Mouse (Mus musculus) embryo, embryonic 11.5 days (tissue): ENCODE data around the gene Nup98.

Experiments used
- DNase-seq: peaks from one replicate; pipeline ENCODE4 v3.0.0-alpha.2; 2012; ENCODE audit warnings: low read depth, low spot score

Nup98 gene

DNA sequence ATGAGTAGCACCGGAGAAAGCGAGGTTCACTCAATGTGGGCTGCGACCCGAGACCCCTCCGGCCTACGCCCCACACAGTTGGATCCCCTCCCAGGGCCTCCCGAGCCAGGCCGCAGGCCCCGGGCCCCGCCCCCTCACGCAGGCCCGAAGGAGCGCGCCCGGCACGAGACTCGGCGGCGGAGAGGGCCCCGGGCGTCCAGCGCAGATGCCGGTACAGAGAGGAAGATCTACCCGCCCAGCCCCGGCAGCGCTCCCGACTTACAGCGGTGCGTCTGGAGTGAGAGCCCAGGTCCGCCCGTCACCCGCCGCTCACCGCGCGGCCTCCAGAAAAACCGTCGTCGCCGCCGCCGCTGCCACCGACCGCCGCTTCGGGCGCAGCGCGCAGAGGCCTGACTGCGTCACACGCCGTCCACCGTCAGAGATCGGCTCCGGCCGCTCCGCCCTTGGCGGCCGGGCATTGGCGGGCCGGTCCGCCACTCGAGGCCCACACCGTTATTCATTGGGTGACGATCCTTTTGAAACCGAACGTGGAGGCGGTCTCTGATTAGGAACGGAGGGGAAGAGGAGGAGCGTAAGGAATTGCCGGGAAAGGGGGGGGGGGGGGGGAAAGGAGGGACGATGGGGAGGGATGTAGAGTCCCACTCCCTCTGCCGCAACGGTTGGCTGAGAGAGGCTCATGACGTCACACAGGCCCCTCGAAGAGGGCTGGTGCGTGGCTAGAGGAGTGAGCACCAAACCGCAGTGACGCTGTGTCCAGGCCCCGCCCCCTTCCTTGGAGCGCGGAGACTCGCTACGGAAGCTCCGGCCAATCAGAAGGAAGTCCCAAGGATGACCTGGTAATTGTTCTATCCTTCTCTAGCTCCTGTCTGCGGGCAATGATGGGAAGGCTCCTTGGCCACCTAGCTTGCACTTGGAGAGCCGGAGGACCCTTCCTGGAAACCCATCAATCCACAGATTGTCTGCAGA lies at the start of gene Nup98, which contains the start of gene Pgap2:
TSS of gene Nup98 (minus strand) at position 421 of the 966 bp plus-strand sequence.
TSS of gene Pgap2 (plus strand) at position 453 of the 966 bp plus-strand sequence.
- peak; percentile 99 for DNase-seq

DNA sequence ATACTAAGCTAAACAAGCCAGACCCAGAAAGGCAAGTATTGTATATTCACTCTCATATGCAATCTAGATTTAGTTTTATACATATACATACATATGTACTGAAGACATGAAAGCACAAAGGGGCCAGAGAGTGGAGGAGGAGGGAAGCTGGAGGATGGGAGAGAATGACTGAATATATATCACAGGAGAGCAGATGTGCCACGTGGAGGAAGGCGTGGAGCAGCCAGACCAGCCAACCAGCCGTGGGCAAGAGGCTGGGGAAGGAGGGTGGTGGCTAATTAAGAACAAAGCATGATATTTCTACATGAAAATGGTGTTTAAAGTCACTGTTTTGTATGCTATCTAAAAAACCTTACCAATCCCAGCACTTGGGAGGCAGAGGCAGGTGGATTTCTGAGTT lies 48.8 kb upstream of the Nup98 start:
- DNase-seq: no peak

DNA sequence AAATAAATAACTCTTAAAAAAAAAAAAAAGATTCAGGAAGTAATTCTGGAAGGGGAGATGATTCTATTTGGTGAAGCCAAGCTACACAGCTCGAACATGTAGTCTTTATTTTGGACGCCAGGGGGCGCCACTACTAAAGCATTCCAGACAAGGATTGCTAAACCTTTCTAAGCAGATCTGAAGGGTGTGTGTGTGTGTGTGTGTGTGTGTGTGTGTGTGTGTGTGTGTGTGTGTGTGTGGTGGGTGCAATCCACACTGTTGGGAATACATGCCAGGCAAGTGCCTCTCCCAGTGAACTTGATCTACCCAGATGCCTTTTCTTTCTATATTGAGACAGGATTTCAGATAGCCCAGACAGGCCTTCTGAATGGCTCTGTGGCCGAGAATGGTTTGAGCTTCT lies 48.2 kb upstream of the Nup98 start:
- peak; percentile 50 for DNase-seq

DNA sequence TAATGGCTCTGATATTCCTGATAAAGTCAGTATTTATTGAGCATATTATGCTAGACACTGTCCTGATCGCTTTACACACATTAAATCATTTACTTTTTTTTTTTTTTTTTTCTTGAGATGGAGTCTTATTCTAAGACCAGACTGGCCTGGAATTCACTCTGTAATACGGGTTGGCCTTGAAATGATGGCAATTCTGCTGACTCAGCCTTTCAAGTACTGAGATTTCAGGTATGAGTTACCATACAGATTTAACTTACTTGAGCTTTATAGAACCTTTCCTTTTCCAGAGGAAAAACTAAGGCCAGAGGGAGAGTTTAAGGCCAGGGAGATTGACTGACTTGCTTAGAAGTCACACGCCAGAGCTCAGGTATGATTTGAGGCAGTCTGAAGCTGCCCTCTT lies 46.7 kb upstream of the Nup98 start:
- no peak for DNase-seq

DNA sequence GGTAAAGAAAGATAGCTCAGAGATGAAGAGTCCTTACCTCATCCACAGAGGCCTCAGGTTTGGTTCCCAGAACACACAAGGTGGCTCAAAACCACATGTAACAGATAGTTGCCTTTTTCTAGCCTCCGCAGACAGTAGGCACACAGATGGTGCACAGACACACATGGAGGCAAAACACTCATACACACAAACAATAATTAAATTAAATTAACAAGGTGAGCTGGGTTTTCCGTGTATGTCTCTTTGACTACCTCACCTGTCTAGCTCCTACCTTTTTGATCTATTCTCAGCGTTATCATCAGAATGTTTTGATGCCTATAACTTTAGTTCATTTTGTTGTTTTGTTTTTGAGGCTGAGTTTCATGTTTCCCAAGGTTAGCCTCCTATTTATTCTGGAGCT lies 46.0 kb upstream of the Nup98 start, which contains the start of gene Rhog:
TSS of gene Rhog (minus strand) at position 101 of the 400 bp plus-strand sequence.
- no peak for DNase-seq

DNA sequence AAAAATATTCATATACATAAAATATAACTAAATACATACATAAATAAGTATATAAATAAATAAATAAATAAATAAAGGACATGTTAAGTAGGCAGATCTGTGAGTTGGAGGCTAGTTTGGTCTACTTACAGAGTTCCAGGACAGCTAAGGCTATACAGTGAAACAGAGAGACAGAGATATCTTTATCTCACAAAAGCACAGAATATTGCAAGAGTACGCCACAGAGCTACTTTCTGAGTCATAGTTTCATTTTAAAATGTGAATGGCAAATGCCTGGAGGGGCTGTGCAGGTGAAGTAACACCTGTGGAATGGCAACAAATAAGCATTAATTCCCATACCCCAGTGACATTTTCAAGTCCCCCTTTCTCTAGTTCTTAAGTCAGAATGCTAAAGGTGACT lies 43.7 kb upstream of the Nup98 start:
- DNase-seq: no peak

DNA sequence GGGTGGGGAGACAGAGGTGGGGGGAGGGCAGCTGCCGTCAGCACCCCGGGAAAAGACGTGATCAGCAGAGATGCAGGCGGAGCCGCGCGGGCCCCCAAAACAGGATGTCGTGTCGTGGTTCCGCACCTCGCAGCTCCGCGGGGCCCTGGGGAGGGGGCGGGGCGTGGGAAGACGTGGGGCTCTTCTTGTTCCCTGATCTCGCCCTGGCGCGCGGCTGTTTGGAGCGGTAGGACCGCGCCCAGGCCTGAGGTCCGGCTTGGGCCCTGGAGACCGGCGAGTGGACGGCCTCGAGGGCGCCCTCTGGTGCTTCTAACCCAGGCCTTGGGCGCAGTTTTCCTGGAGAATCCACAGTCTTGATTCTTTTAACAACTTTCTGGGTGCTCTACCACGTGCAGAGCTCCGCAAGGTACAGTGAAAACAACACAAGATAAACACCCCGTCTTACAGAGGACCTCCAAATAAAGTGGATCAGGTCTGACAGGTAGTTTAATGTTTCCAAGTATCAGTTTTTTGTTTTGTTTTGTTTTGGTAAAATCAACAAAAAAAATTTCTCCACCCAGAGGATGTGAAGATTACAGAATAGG lies 40.7 kb upstream of the Nup98 start:
- DNase-seq: peak; percentile 77

DNA sequence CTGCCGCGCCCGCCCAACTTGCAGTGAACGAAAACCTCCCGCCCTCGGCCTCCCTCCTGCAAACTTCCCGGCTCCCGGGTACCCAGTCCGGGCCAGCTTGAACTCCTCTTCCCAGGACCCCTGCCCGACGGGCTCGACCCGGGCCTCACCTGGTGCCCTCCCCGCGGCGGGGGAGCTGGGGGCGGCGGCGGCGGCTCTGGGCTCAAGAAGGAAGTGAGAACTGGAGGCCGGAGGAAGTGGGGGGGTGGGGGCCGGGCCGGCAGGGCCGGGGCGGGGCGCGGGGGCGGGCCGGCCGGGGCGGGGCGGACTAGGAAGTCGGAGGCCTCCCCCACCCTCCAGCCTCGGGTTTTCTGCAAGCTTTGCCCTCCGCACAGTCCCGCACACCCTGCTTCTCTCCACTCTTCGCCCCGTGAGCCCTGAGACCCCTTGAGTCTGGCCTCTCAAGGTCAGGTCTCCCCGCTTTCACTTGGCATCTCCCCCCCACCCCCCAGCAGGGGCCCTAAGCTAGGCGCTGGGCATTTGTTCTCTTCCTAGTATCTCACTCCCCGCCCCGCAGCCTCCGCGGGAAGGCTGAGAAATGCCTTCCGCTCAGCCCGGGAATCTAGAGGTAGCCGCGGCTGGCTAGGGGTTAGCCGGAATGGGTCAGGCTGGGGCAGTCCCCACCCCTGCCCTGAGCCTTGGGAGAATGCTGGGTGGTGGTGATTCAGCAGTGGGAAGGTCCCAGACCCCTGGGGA lies 40.1 kb upstream of the Nup98 start:
- DNase-seq: peak; percentile 59

DNA sequence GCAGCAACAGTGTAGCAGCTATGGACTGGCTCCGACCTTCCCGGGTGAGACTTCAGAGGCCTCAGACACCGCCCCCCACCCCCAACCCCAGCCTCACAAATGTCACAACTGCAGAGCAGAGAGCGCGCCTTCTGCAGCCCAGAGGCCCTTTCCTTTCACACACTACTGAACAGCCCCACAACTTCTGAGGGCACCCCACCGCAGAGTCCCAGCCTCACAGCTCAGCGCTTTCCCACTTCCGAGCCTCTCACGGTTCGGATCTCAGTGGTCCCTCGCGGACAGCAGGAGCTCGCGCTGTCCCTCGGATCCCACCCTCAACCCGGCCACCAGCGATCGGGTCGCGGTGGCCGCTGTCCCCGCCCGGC lies 39.5 kb upstream of the Nup98 start:
- peak; percentile 41 for DNase-seq

DNA sequence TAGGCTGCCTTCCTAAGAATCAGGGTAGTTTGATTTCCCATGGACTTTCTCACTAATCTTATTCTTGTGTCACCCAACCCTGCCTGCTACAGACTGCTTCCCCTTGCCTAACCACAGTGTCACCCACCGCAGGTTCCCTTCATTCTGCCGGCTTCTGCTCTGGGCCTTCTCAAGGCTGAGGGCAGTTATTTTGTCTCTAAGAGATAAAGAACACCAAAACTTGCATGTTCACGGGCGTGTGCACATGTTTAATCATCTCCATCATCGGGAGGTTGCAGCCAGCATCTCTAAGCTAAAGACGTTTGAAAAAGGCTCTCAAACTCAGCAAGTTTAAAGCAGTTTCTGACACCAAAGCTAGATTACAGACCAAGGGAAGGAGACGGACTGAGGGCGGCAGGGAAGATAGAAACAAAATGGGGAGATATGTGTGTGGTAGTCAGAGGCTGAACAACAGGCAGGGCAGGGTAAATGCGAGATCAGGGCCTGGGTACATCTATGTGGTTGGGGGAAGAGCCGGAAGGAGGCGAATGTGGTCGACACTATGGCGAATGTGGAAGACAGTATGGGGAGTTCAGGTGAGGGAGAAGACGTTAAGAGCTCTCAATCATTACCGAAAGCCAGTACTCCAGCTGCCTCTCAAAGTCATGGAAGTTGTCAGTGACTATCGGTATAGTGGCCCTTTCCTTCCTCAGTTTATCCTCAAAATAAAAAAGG lies 38.9 kb upstream of the Nup98 start:
- no peak for DNase-seq

DNA sequence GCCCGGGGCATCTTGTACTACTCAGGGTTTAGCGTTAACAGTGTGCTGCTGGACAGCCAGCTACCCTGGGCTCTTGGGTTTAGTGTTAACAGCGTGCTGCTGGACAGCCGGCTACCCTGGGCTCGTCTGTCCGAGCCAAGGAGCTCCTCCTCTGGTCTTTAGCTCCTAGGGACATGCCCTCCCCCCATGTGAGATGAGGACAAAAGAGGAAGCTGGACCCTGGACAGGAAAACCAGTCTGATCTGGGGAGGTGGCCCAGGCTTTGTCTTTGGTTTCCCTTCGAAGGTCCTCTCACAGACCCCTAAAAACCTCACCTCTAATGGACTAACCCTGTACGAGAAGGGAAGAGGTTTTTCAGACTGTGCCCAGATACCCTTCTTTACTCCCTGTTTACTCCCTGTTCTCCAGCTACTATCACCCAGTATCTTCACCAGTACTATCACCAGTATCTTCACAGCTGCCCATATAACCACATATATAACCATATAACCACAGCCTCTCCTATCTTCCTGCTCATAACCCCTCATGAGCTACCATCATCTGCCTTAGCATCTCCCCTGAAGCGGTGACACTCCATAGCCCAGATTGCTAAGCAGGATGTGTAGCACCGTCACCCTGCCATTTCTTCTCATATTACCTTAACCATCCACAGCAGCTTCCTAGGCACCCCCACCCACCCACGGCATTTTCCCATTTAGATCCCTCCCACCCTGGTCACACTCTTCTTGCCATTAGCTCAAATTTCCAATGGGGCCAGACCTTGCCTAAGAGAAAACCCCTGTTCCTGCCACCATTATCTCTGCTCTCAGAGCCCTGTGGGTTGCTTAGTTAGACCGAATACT lies 37.2 kb upstream of the Nup98 start:
- no peak for DNase-seq

DNA sequence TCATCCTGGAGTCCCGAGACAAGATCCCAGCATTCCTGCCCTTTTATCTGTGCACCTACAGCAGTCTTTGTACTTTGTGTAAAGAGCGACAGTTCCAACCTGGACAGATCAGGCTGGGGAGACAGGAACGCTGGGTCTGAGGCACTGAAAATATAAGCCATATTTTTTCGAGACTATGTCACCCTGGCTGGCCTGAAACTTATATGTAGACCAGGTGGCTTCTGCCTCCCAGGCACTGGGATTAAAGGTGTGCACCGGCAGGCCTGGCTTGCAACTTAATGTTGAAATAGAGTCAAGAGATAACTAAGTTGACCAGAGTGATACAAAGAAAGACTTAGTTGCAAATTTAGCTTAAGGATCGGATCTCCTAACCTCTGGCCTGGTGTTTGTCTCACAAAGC lies 36.3 kb upstream of the Nup98 start:
- no peak for DNase-seq

DNA sequence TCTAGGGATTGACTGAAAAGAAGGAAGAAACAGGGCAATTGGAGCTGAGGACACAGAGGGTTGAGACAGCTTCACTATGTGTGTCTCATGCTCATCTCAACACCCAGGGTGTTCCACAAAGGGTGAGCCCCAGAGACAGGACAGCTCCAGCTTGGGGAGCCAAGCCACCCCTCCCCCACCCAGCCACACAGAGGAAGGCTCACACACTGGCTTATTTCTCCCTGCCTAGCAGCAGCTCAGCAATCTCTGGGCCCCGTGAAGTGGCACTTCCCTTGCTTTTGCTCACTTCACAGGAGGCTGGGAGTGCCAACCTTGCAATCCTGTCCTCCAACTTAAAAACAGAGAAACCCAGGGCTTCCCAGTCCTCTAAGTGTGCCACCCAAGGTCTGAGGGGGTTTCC lies 35.8 kb upstream of the Nup98 start:
- DNase-seq: no peak

DNA sequence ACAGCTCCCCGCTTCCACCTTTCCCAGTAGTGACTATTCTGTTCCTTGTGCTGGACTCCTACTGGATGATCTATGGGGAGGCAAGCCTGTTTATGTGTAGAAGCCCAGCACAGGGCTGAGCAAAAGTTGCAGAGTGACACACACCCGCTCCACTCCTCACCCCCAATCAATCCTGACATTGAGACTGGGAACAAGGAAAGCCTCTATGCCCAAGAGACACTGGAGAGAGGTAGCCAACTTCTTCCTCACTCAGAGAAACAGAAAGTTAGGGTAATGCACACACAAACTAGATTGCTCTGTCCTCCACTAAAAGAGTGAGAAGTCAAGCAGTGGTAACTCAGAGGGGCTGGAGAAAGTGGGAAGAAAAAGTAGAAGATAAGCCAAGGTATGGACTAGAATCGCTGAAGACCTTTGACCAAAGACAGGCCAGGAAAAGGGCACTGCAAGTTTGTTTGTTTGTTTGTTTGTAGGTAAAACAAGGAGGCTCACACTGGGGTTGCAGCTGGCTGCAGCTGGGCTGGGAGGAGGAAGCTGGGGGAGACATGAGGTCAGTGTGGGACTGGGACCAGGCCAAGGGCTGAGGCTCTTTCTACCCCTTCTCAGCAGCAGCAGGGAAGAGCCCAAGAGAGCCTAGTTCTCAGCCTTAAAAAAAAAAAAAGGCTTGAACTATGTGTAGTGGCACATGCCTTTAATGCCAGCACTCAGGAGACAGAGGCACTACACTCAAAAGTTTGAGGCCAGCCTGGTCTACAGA lies 35.0 kb upstream of the Nup98 start:
- no peak for DNase-seq

DNA sequence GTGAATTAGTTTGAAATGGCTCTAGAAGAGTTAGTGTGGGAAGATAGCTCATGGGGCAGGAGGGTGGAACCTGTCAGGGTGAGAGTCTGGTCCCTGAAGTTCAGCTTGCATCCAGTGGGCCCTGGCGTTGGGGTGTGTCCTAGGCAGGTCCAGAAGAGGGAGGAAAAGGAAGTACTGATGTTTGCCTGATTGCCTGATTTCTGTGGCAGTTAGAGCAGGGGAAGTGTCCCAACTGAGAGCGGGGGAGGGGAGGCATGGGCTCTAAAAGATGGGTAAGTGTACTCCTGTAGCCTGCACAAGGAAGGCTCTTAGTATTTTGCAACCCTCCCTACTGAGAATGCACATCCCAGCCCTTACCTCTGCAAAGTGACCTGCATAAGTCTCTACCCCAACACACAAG lies 33.9 kb upstream of the Nup98 start:
- no peak for DNase-seq

DNA sequence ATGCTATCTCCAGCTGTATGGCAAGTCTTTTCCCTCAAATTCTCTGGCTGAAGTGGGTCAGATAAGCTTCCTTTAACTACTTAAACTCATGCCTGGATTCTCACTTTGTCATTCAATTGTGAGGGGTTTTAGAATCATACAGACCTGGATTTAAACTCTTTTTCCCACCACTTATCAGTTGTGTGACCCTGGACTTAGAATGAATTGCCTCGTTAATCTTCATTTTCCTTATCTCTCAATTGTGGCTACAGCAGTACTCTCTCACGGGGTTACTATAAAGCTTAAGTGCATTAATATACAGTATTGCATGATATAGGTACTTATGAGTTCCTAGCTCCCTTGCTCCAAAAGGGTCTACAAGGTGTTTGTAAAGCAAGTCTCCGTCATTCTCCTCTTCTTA lies 32.9 kb upstream of the Nup98 start:
- no peak for DNase-seq

DNA sequence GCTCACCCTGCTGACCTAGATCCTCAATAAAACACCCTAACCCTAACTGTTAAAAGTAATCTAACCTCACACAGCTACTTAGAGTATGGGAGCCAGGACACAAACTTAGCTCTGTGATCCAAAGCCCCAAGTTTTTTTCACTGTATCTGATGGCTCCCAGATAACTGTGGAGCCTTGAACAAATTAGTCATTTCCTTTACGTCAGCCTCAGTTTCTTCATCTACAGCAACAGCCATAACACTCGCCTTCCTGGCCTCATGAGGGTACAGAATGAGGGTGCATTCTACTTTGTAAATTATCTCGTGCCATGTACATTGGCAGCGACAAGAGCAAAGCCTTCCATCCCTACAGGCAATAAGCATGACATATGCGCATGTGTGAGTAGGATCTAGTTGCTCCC lies 32.4 kb upstream of the Nup98 start:
- no peak for DNase-seq

DNA sequence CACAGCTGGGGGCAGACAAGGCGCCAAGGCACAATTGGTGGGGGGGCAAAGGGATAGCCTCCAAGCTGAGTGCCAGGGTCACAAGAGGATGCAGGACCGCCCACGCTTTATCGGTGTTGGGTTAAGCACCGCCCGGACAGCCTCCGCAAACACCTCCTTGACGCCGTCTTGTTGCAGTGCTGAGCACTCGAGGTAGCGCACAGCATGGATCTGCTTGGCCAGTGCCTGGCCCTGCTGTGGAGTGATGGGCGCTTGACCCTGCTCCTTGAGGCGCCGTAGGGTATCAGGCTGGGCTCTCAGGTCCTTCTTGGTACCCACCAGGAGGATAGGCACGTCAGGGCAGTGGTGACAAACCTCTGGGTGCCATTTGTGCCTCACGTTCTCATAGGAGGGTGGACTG lies 29.6 kb upstream of the Nup98 start:
- no peak for DNase-seq

DNA sequence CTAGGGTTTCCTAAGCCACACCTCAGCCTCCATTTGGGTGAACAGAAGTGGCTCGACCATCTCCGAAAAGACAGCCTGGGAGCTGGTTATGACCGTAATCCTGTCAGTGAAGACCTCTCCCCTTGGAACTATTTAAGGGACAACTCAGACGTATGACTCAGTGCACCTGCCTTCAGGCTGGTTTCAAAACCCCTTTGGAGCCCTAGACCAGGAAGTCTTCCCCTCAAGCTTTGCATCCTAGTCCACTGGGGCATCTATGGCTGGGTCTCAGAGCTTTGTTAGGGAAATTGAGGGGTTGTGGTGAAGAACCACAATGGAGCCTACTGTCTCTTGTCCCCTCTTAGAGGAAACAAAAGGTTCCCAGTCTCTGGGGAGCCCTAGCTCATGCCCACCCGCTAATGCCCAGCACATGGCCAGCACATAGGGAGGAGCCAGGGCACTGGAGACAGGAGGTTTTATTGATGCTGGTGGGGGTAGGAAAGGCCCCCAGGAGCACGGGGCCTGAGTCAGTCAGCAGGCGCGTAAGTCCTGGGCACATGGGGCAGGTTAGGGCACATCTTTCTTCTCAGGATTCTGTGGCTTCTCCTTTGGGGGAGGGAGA lies 28.8 kb upstream of the Nup98 start:
- DNase-seq: no peak

DNA sequence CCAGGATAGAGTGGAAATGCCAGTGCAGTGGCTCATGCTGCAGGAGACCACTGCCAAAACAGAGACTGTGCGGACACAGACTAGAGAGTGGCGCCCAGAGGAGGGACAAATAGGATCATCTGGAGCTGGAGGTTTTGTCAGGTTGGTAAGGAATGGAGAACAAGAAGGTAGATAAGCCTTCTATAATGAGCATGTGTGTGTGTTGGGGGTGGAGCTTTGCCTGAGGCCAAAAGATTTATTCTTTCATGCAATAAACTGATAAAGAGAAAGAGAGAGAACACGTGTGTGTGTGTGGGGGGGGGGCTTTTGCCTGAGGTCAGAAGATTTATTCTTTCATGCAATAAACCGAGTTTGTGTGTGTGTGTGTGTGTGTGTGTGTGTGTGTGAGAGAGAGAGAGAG lies 23.1 kb upstream of the Nup98 start:
- no peak for DNase-seq
